Mouse (Mus musculus): ENCODE measurements around the gene Brd3os. TPM values are rescaled to one million over a fixed set of nuclear protein-coding genes. Genes with fewer than 3 reads are reported as not detected.

Gene Brd3os
- polyA plus RNA-seq, 2 experiments, result 0.29 to 0.44 TPM

DNA sequence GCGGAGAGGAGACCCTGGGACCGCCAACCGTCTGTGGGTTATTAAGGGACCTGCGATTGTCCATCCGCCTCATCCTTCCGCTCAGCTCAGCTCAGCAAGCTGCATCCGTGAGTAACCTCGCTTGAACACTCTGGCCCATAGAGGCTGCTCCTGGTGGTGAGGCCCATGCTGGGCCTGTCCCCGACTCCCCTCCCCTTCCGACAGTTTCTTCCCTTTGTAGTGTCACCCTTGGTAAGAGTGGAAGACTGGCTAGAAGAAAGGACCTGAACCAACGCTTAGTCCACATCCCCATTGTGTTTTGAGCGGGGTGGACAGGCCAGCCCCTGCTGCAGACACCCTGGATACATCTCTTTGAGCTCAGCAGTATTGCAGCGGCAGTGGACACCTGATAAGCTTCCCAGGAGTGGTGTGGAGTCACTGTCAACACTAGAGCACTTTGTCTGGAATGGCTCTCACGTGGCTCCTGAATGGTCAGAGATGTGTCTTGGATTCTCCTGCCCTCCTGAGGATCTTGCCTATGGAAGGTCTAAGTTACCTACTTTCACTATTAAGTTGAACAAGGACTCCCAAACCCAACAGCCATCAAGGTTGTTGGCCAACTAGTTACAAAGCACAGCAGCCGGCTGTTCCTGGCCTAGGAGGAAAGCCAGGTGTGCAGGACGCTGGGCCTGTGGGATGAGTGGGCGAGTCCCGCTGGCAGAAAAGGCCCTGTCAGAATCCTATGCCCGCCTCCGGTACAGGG is 755 bp downstream of the Brd3os start:
- 31% methylated on average over 20 of the region's 20 CpGs for WGBS (ENCODE audit: insufficient replicate concordance)
- TF ChIP-seq CTCF (IDR thresholded peaks at IDR 0.05; ENCODE audit: low read depth), result no peak
- no peak for TF ChIP-seq EP300 (IDR thresholded peaks at IDR 0.05; ENCODE audit: low read depth)
- Histone ChIP-seq H3K4me1 (replicated peaks; ENCODE audit: control insufficient read depth in 2 of 2, insufficient read depth in 2 of 2, low read length in 1 of 2) (peaks cover 13 to 18% of the 10 kb centered on the region in 2 experiments; a peak in 3 of 4 replicates), H3K27ac (no peak overlapping the region), H3K9me3 (ENCODE audit: control insufficient read depth, low read length) (no peaks in the 10 kb centered on the region), H3K4me2 (ENCODE audit: low read depth) (peak overlapping the region; percentile 91), H3K36me3 (replicated peaks; ENCODE audit: control insufficient read depth, insufficient read depth, low read depth) (peaks cover 6% of the 10 kb centered on the region), H3K4me3 (ENCODE audit: insufficient read depth in 1 of 2, low read depth in 2 of 2, low read length in 2 of 2) (peak overlapping the region; percentile 46 to 62), H3K27me3 (ENCODE audit: control insufficient read depth, insufficient read depth, low read length) (no peaks in the 10 kb centered on the region), H3K9ac (replicated peaks) (peak overlapping the region; percentile 53)
- DNase-seq (ENCODE audit: low read depth in 3 of 3, low spot score in 3 of 3) (no peak), ATAC-seq (ENCODE audit: insufficient read depth) (peak; percentile 24; the same call in 1 of the 2 replicates)

- H3K9ac ChIP-seq (replicated peaks), result no peak overlapping the region
- no peak overlapping the region for H3K27ac ChIP-seq
- no peak for TF ChIP-seq CTCF (IDR thresholded peaks at IDR 0.05; ENCODE audit: low read depth)
- no peak for TF ChIP-seq EP300 (IDR thresholded peaks at IDR 0.05; ENCODE audit: low read depth)
- H3K36me3 ChIP-seq (replicated peaks; ENCODE audit: control insufficient read depth, insufficient read depth, low read depth), result peaks cover 6% of the 10 kb centered on the region
- no peak overlapping the region for H3K4me2 ChIP-seq (ENCODE audit: low read depth)
- 79% methylated on average over 5 of the region's 5 CpGs for WGBS (ENCODE audit: insufficient replicate concordance)
- H3K27me3 ChIP-seq (ENCODE audit: control insufficient read depth, insufficient read depth, low read length), result no peaks in the 10 kb centered on the region
- no peaks in the 10 kb centered on the region for H3K9me3 ChIP-seq (ENCODE audit: control insufficient read depth, low read length)
- H3K4me1 ChIP-seq (replicated peaks; ENCODE audit: control insufficient read depth in 2 of 2, insufficient read depth in 2 of 2, low read length in 1 of 2), result peaks cover 10 to 14% of the 10 kb centered on the region in 2 experiments; a peak in 3 of 4 replicates
- no peak for DNase-seq (ENCODE audit: low read depth in 3 of 3, low spot score in 3 of 3)
- ATAC-seq (ENCODE audit: insufficient read depth), result no peak
- H3K4me3 ChIP-seq (ENCODE audit: insufficient read depth in 1 of 2, low read depth in 2 of 2, low read length in 2 of 2), result no peak overlapping the region
Measured at GRCm38 (mm10) chr2:27443450-27443708, 1.3 kb downstream of the Brd3os start.

DNA sequence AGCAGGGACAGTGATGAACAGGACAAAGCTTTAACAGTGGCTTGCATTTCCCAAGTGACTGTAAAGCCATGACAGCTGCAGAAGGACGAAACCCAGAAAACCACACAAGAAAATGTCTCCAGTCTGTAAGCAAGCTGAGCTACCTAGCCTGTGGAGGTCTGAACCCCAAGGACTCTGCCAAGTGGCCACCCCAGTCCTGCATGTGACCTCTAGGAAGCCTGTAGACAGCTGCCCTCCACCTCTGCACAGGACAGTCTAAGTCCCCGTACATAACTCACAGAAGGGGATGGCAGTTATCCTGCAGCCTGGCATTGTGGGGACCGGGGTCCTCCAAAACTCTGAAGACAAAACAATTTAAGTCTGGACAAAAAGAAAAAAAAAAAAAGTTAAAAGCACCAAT is 3.8 kb downstream of the Brd3os start:
- Histone ChIP-seq H3K9ac (replicated peaks) (no peak overlapping the region), H3K9me3 (ENCODE audit: control insufficient read depth, low read length) (no peaks in the 10 kb centered on the region), H3K4me1 (replicated peaks; ENCODE audit: control insufficient read depth in 2 of 2, insufficient read depth in 2 of 2, low read length in 1 of 2) (peaks cover 7 to 10% of the 10 kb centered on the region in 2 experiments; a peak in 3 of 4 replicates), H3K36me3 (replicated peaks; ENCODE audit: control insufficient read depth, insufficient read depth, low read depth) (peaks cover 19% of the 10 kb centered on the region), H3K27me3 (ENCODE audit: control insufficient read depth, insufficient read depth, low read length) (no peaks in the 10 kb centered on the region), H3K27ac (no peak overlapping the region), H3K4me3 (ENCODE audit: insufficient read depth in 1 of 2, low read depth in 2 of 2, low read length in 2 of 2) (no peak overlapping the region), H3K4me2 (ENCODE audit: low read depth) (no peak overlapping the region)
- no peak for TF ChIP-seq EP300 (IDR thresholded peaks at IDR 0.05; ENCODE audit: low read depth)
- no peak for TF ChIP-seq CTCF (IDR thresholded peaks at IDR 0.05; ENCODE audit: low read depth)
- ATAC-seq (ENCODE audit: insufficient read depth) (no peak), DNase-seq (ENCODE audit: low read depth in 3 of 3, low spot score in 3 of 3) (no peak)
- 77% methylated on average over 3 of the region's 3 CpGs for WGBS (ENCODE audit: insufficient replicate concordance)

- DNase-seq (ENCODE audit: low read depth in 3 of 3, low spot score in 3 of 3), result no peak
- peaks cover 7 to 9% of the 10 kb centered on the region in 2 experiments; a peak in 3 of 4 replicates for H3K4me1 ChIP-seq (replicated peaks; ENCODE audit: control insufficient read depth in 2 of 2, insufficient read depth in 2 of 2, low read length in 1 of 2)
- no peak overlapping the region for H3K27ac ChIP-seq
- H3K4me2 ChIP-seq (ENCODE audit: low read depth), result no peak overlapping the region
- H3K4me3 ChIP-seq (ENCODE audit: insufficient read depth in 1 of 2, low read depth in 2 of 2, low read length in 2 of 2), result no peak overlapping the region
- no peaks in the 10 kb centered on the region for H3K27me3 ChIP-seq (ENCODE audit: control insufficient read depth, insufficient read depth, low read length)
- WGBS (ENCODE audit: insufficient replicate concordance), result 85% methylated on average over 8 of the region's 8 CpGs
- H3K9me3 ChIP-seq (ENCODE audit: control insufficient read depth, low read length), result no peaks in the 10 kb centered on the region
- no peak overlapping the region for H3K9ac ChIP-seq (replicated peaks)
- H3K36me3 ChIP-seq (replicated peaks; ENCODE audit: control insufficient read depth, insufficient read depth, low read depth), result peaks cover 21% of the 10 kb centered on the region
- ATAC-seq (ENCODE audit: insufficient read depth), result no peak
- no peak for TF ChIP-seq CTCF (IDR thresholded peaks at IDR 0.05; ENCODE audit: low read depth)
- no peak for TF ChIP-seq EP300 (IDR thresholded peaks at IDR 0.05; ENCODE audit: low read depth)
Measured at GRCm38 (mm10) chr2:27446812-27447211, 4.7 kb downstream of the Brd3os start.

GRCm38 (mm10) chr2:27447782-27448181 is 5.7 kb downstream of the Brd3os start:
- no peak overlapping the region for H3K27ac ChIP-seq
- H3K9me3 ChIP-seq (ENCODE audit: control insufficient read depth, low read length), result no peaks in the 10 kb centered on the region
- no peak overlapping the region for H3K4me3 ChIP-seq (ENCODE audit: insufficient read depth in 1 of 2, low read depth in 2 of 2, low read length in 2 of 2)
- TF ChIP-seq EP300 (IDR thresholded peaks at IDR 0.05; ENCODE audit: low read depth) (no peak), CTCF (IDR thresholded peaks at IDR 0.05; ENCODE audit: low read depth) (peak; percentile 34)
- DNase-seq (ENCODE audit: low read depth in 3 of 3, low spot score in 3 of 3) (no peak), ATAC-seq (ENCODE audit: insufficient read depth) (no peak)
- no peak overlapping the region for H3K4me2 ChIP-seq (ENCODE audit: low read depth)
- 89% methylated on average over 5 of the region's 5 CpGs for WGBS (ENCODE audit: insufficient replicate concordance)
- H3K4me1 ChIP-seq (replicated peaks; ENCODE audit: control insufficient read depth in 2 of 2, insufficient read depth in 2 of 2, low read length in 1 of 2), result peaks cover under 1 to 4% of the 10 kb centered on the region in 2 experiments; a peak in 3 of 4 replicates
- no peaks in the 10 kb centered on the region for H3K27me3 ChIP-seq (ENCODE audit: control insufficient read depth, insufficient read depth, low read length)
- H3K9ac ChIP-seq (replicated peaks), result no peak overlapping the region
- peaks cover 29% of the 10 kb centered on the region for H3K36me3 ChIP-seq (replicated peaks; ENCODE audit: control insufficient read depth, insufficient read depth, low read depth)

All from liver, embryonic 14.5 days (tissue).